Mouse (Mus musculus) gastrocnemius, adult 2 months (tissue): ENCODE measurements around the gene Ksr2. TPM values are rescaled to one million over a fixed set of nuclear protein-coding genes. Genes with fewer than 3 reads are reported as not detected.

Experiments
- DNase-seq: peaks from one replicate; pipeline ENCODE4 v3.0.0; 2022
- H3K27ac ChIP-seq: fragments of 200-600 bp; 2 replicates; pipeline ENCODE4 v1.8.1; 2022; ENCODE audit warnings: mild to moderate bottlenecking
- H3K4me3 ChIP-seq: fragments of 200-600 bp; 2 replicates; pipeline ENCODE4 v1.8.1; 2022; ENCODE audit warnings: mild to moderate bottlenecking, moderate library complexity
- CTCF ChIP-seq: fragments of 200-600 bp; IDR thresholded peaks from 2 replicates; pipeline ENCODE4 v1.8.1; 2022; ENCODE audit warnings: antibody characterized with exemption, mild to moderate bottlenecking, moderate library complexity
- intact Hi-C: fragments of 180-260 bp; cut with DNase I; formaldehyde crosslinking; loops from one replicate; pipeline ENCODE4 v1.15.1; 2025
- total RNA-seq, 2 experiments: library from RNA; stranded (reverse); gene quantifications; 2 replicates each; pipeline ENCODE4 v1.2.3; 2021

Gene Ksr2
- total RNA-seq, 2 experiments from 2014 or later = 0.03 to 0.11 TPM

- H3K27ac ChIP-seq = no peak overlapping the region
- TF ChIP-seq CTCF = no peak
- no peak overlapping the region for H3K4me3 ChIP-seq
- intact Hi-C loops = no loop called here
- no peak for DNase-seq
Observed at GRCm38 (mm10) chr5:117569190-117569795, 155.5 kb downstream of the Ksr2 start.

- H3K4me3 ChIP-seq = no peak overlapping the region
- TF ChIP-seq CTCF = no peak
- intact Hi-C loops = no loop called here
- DNase-seq = no peak
- no peak overlapping the region for H3K27ac ChIP-seq
Observed at GRCm38 (mm10) chr5:117572428-117572827, 158.6 kb downstream of the Ksr2 start.

- H3K27ac ChIP-seq = no peak overlapping the region
- TF ChIP-seq CTCF = no peak
- DNase-seq = peak; percentile 66
- H3K4me3 ChIP-seq = no peak overlapping the region
- intact Hi-C loops = loop anchor here (2.0 kb wide), 1 partner anchor 28 kb away; no protein-coding TSS in a partner anchor
Observed at GRCm38 (mm10) chr5:117574894-117575293, 161.1 kb downstream of the Ksr2 start.

GRCm38 (mm10) chr5:117577598-117577997 lies 163.8 kb downstream of the Ksr2 start:
- Histone ChIP-seq H3K4me3 (no peak overlapping the region), H3K27ac (no peak overlapping the region)
- DNase-seq = no peak
- intact Hi-C loops = no loop called here
- no peak for TF ChIP-seq CTCF

GRCm38 (mm10) chr5:117581711-117582110 lies 167.9 kb downstream of the Ksr2 start:
- intact Hi-C loops = no loop called here
- DNase-seq = no peak
- Histone ChIP-seq H3K4me3 (no peak overlapping the region), H3K27ac (no peak overlapping the region)
- no peak for TF ChIP-seq CTCF

GRCm38 (mm10) chr5:117584428-117584827 lies 170.6 kb downstream of the Ksr2 start:
- Histone ChIP-seq H3K4me3 (no peak overlapping the region), H3K27ac (no peak overlapping the region)
- intact Hi-C loops = no loop called here
- peak; percentile 17 for TF ChIP-seq CTCF
- DNase-seq = no peak

- TF ChIP-seq CTCF = no peak
- Histone ChIP-seq H3K4me3 (no peak overlapping the region), H3K27ac (no peak overlapping the region)
- intact Hi-C loops = no loop called here
- no peak for DNase-seq
Observed at GRCm38 (mm10) chr5:117589266-117589665, 175.5 kb downstream of the Ksr2 start.

GRCm38 (mm10) chr5:117593273-117593672 lies 179.5 kb downstream of the Ksr2 start:
- Histone ChIP-seq H3K27ac (no peak overlapping the region), H3K4me3 (no peak overlapping the region)
- DNase-seq = no peak
- intact Hi-C loops = no loop called here
- no peak for TF ChIP-seq CTCF

- intact Hi-C loops = no loop called here
- Histone ChIP-seq H3K4me3 (no peak overlapping the region), H3K27ac (no peak overlapping the region)
- no peak for DNase-seq
- TF ChIP-seq CTCF = no peak
Observed at GRCm38 (mm10) chr5:117596803-117597202, 183.0 kb downstream of the Ksr2 start.

- no peak for DNase-seq
- intact Hi-C loops = no loop called here
- TF ChIP-seq CTCF = no peak
- no peak overlapping the region for H3K27ac ChIP-seq
- no peak overlapping the region for H3K4me3 ChIP-seq
Observed at GRCm38 (mm10) chr5:117602026-117602425, 188.2 kb downstream of the Ksr2 start.

- H3K4me3 ChIP-seq = no peak overlapping the region
- intact Hi-C loops = no loop called here
- TF ChIP-seq CTCF = no peak
- H3K27ac ChIP-seq = no peak overlapping the region
- DNase-seq = no peak
Observed at GRCm38 (mm10) chr5:117607761-117608309, 194.0 kb downstream of the Ksr2 start.

GRCm38 (mm10) chr5:117614331-117615024 lies 200.7 kb downstream of the Ksr2 start:
- Histone ChIP-seq H3K4me3 (no peak overlapping the region), H3K27ac (no peak overlapping the region)
- DNase-seq = peak; percentile 81
- intact Hi-C loops = loop anchor here (1.0 to 5.0 kb wide), 4 partner anchors 98 to 333 kb away; no protein-coding TSS in a partner anchor
- TF ChIP-seq CTCF = peak; percentile 75

GRCm38 (mm10) chr5:117620292-117620691 lies 206.5 kb downstream of the Ksr2 start:
- no peak for TF ChIP-seq CTCF
- Histone ChIP-seq H3K4me3 (no peak overlapping the region), H3K27ac (no peak overlapping the region)
- no peak for DNase-seq
- intact Hi-C loops = no loop called here
